Mouse (Mus musculus) ES-Bruce4 (cell line): ENCODE data around the gene E4f1. TPM values are rescaled to one million over a fixed set of nuclear protein-coding genes. Genes with fewer than 3 reads are reported as not detected.
A peak's percentile ranks its signal among the peaks of the same experiment; 100 is the strongest.

ENCODE experiments used
- H3K27ac ChIP-seq: 2 replicates; pipeline ENCODE4 v1.5.1; 2012; ENCODE audit warnings: low read length, inconsistent platforms; ENCODE audit not compliant: insufficient read depth
- H3K27me3 ChIP-seq: 2 replicates; pipeline ENCODE4 v1.6.1; 2012; ENCODE audit warnings: mild to moderate bottlenecking, low read length, inconsistent platforms; ENCODE audit not compliant: control insufficient read depth, poor library complexity, insufficient read depth, severe bottlenecking
- H3K36me3 ChIP-seq: 2 replicates; pipeline ENCODE4 v1.6.1; 2012; ENCODE audit warnings: inconsistent platforms, mild to moderate bottlenecking, low read length, moderate library complexity; ENCODE audit not compliant: control insufficient read depth, poor library complexity, insufficient read depth, severe bottlenecking
- H3K4me1 ChIP-seq: one replicate; pipeline ENCODE4 v1.8.1; 2011; ENCODE audit warnings: low read length; ENCODE audit not compliant: control insufficient read depth, insufficient read depth
- H3K4me3 ChIP-seq: 2 replicates; pipeline ENCODE4 v1.5.1; 2011; ENCODE audit warnings: low read depth, mild to moderate bottlenecking, low read length
- H3K9ac ChIP-seq: 2 replicates; pipeline ENCODE4 v1.6.1; 2012; ENCODE audit warnings: low read depth, mild to moderate bottlenecking, inconsistent platforms; ENCODE audit not compliant: poor library complexity, severe bottlenecking
- H3K9me3 ChIP-seq: replicated peaks from 2 replicates; pipeline ENCODE4 v1.6.1; 2012; ENCODE audit warnings: mild to moderate bottlenecking, low read length, inconsistent platforms; ENCODE audit not compliant: control insufficient read depth, poor library complexity, insufficient read depth, severe bottlenecking
- CTCF ChIP-seq: IDR thresholded peaks from one replicate; pipeline ENCODE4 v1.8.1; 2011; ENCODE audit warnings: low read depth, low read length
- EP300 ChIP-seq: IDR thresholded peaks from 2 replicates; pipeline ENCODE4 v1.6.1; 2011; ENCODE audit warnings: low read depth, low read length; ENCODE audit not compliant: insufficient read depth
- POLR2A ChIP-seq: IDR thresholded peaks from one replicate; pipeline ENCODE4 v1.8.1; 2011; ENCODE audit warnings: low read length; ENCODE audit not compliant: insufficient read depth
- polyA plus RNA-seq: library from polyadenylated mRNA; stranded (reverse); fragments of >200 nt; gene quantifications from 2 replicates; pipeline ENCODE4 v1.2.4, GENCODE M21; 2011; ENCODE audit warnings: low read depth; ENCODE audit not compliant: missing spikeins, insufficient read depth, insufficient read length

The E4f1 gene
- polyA plus RNA-seq, 1 experiment = 15.3 TPM

- no peak overlapping the region for H3K27ac ChIP-seq
- H3K36me3 ChIP-seq = peaks cover 14% of the 10 kb centered on the region
- peaks cover 2% of the 10 kb centered on the region for H3K4me1 ChIP-seq
- no peaks in the 10 kb centered on the region for H3K9me3 ChIP-seq
- H3K9ac ChIP-seq = no peak overlapping the region
- TF ChIP-seq CTCF (no peak), POLR2A (no peak), EP300 (no peak)
- H3K4me3 ChIP-seq = peak overlapping the region; percentile 18
- H3K27me3 ChIP-seq = no peaks in the 10 kb centered on the region
Observed at GRCm38 (mm10) chr17:24506332-24507070, 36.4 kb upstream of the E4f1 start.

- H3K4me1 ChIP-seq = peaks cover 2% of the 10 kb centered on the region
- no peak overlapping the region for H3K27ac ChIP-seq
- H3K27me3 ChIP-seq = no peaks in the 10 kb centered on the region
- H3K9me3 ChIP-seq = no peaks in the 10 kb centered on the region
- TF ChIP-seq CTCF (no peak), POLR2A (no peak), EP300 (no peak)
- no peak overlapping the region for H3K9ac ChIP-seq
- H3K4me3 ChIP-seq = peak overlapping the region; percentile 20
- peaks cover 10% of the 10 kb centered on the region for H3K36me3 ChIP-seq
Observed at GRCm38 (mm10) chr17:24505286-24505955, 35.3 kb upstream of the E4f1 start.

DNA sequence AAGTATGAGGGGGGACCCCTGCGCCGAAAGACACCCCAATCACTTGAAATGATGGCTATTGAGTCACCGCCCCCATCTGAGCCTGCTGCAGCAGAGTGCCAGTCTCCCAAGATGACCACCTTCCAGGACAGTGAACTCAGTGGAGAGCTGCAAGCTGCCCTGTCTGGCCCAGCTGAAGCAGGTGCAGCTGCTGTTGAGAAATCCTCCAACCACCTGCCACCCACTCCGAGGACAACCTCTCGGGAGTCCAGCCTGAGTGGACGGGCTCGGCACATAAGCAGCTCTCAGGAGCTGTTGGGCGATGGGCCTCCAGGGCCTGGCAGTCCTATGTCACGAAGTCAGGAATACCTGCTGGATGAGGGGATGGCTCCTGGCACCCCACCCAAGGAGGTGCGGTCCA, 34.0 kb upstream of the E4f1 start:
- TF ChIP-seq CTCF = no peak
- TF ChIP-seq EP300 = no peak
- no peak for TF ChIP-seq POLR2A
- H3K27ac ChIP-seq = no peak overlapping the region
- H3K4me3 ChIP-seq = no peak overlapping the region
- H3K9me3 ChIP-seq = no peaks in the 10 kb centered on the region
- H3K27me3 ChIP-seq = no peaks in the 10 kb centered on the region
- peaks cover 2% of the 10 kb centered on the region for H3K4me1 ChIP-seq
- no peak overlapping the region for H3K9ac ChIP-seq
- peaks cover 1% of the 10 kb centered on the region; the same call in 1 of the 2 replicates for H3K36me3 ChIP-seq

- Histone ChIP-seq H3K27me3 (no peaks in the 10 kb centered on the region), H3K36me3 (no peaks in the 10 kb centered on the region), H3K27ac (no peak overlapping the region), H3K4me3 (no peak overlapping the region), H3K9ac (no peak overlapping the region), H3K9me3 (no peaks in the 10 kb centered on the region), H3K4me1 (no peaks in the 10 kb centered on the region)
- TF ChIP-seq EP300 = no peak
- no peak for TF ChIP-seq CTCF
- TF ChIP-seq POLR2A = no peak
Observed at GRCm38 (mm10) chr17:24502208-24502607, 32.1 kb upstream of the E4f1 start.

- Histone ChIP-seq H3K4me1 (no peaks in the 10 kb centered on the region), H3K9me3 (no peaks in the 10 kb centered on the region), H3K36me3 (no peaks in the 10 kb centered on the region), H3K27ac (no peak overlapping the region), H3K27me3 (no peaks in the 10 kb centered on the region), H3K4me3 (no peak overlapping the region), H3K9ac (no peak overlapping the region)
- no peak for TF ChIP-seq CTCF
- no peak for TF ChIP-seq POLR2A
- TF ChIP-seq EP300 = no peak
Observed at GRCm38 (mm10) chr17:24496026-24496425, 25.9 kb upstream of the E4f1 start.

DNA sequence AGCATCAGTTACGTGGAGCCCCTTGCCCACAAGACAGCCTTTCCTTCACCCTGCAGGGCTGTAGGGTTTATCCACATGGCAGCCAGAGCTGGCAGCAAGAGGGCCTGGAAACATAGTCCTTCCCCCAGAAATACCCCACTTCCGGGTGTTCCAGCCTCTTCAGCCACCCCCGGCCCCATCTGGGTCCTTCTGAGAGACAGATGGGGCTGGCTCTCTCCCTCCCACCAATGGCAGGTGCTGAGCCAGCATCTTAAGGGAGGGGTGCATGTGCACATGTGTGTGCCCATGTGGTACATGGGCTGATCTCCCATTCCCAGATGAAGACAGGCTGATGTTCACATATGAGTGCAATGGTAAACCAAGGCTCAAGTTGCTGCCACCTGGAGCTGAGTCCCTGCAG, 25.3 kb upstream of the E4f1 start:
- Histone ChIP-seq H3K9me3 (no peaks in the 10 kb centered on the region), H3K4me3 (no peak overlapping the region), H3K27me3 (no peaks in the 10 kb centered on the region), H3K9ac (no peak overlapping the region), H3K27ac (no peak overlapping the region), H3K36me3 (no peaks in the 10 kb centered on the region), H3K4me1 (no peaks in the 10 kb centered on the region)
- TF ChIP-seq EP300 = no peak
